Mouse (Mus musculus): Measurements from ENCODE around the gene Gm8797. TPM values are rescaled to one million over a fixed set of nuclear protein-coding genes. Genes with fewer than 3 reads are reported as not detected.
"Not testable (repeated sequence)": the region's sequence is repeated elsewhere in the genome, so short reads cannot be mapped to it uniquely, and the experiment has no call there.

Gm8797 gene
- total RNA-seq (2021): 1 to 10 TPM; 2.8 to 4.9 TPM

- intact Hi-C loops (cut with DNase I); DNase-seq (ENCODE audit: low spot score): not testable (repeated sequence)
Measured at GRCm38 (mm10) chr3:5750506-5750905, at the start of gene Gm8797. Gene Gm8797, plus strand, starts transcription at chr3:5750806.

GRCm38 (mm10) chr3:5714481-5714880 is 36.1 kb upstream of the Gm8797 start:
- intact Hi-C loops (cut with DNase I): no loop called here
- no peak for DNase-seq (ENCODE audit: low spot score)

- intact Hi-C loops (cut with DNase I): no loop called here
- no peak for DNase-seq (ENCODE audit: low spot score)
Measured at GRCm38 (mm10) chr3:5732931-5733330, 17.7 kb upstream of the Gm8797 start.

GRCm38 (mm10) chr3:5754763-5755478 is 4.3 kb downstream of the Gm8797 start:
- DNase-seq (ENCODE audit: low spot score): no peak
- intact Hi-C loops (cut with DNase I): no loop called here

GRCm38 (mm10) chr3:5766256-5766655 is 15.7 kb downstream of the Gm8797 start:
- intact Hi-C loops (cut with DNase I): no loop called here
- DNase-seq (ENCODE audit: low spot score): no peak

GRCm38 (mm10) chr3:5776894-5777293 is 26.3 kb downstream of the Gm8797 start:
- DNase-seq (ENCODE audit: low spot score): no peak
- intact Hi-C loops (cut with DNase I): no loop called here

Measured in heart, postnatal 25 days (tissue).